Mouse (Mus musculus): ENCODE measurements around the gene Zcchc10.
"Not testable (repeated sequence)": the region's sequence is repeated elsewhere in the genome, so short reads cannot be mapped to it uniquely, and the experiment has no call there.

The Zcchc10 gene

GRCm38 (mm10) chr11:53318041-53318440 lies 6.4 kb upstream of the Zcchc10 start:
- DNase-seq, result no peak

- DNase-seq, result not testable (repeated sequence)
These were observed 5.9 kb upstream of the Zcchc10 start for GRCm38 (mm10) chr11:53318568-53318967.

GRCm38 (mm10) chr11:53319867-53320266 lies 4.6 kb upstream of the Zcchc10 start:
- not testable (repeated sequence) for DNase-seq

- DNase-seq, result no peak
These were observed 5.8 kb downstream of the Zcchc10 start for GRCm38 (mm10) chr11:53330325-53330724.

GRCm38 (mm10) chr11:53331121-53331520 lies 6.6 kb downstream of the Zcchc10 start:
- no peak for DNase-seq

- no peak for DNase-seq
These were observed 7.7 kb downstream of the Zcchc10 start for GRCm38 (mm10) chr11:53332076-53332680.

GRCm38 (mm10) chr11:53335505-53336181 lies 11.2 kb downstream of the Zcchc10 start:
- no peak for DNase-seq

GRCm38 (mm10) chr11:53336182-53336571 lies 11.7 kb downstream of the Zcchc10 start:
- DNase-seq, result no peak

GRCm38 (mm10) chr11:53336924-53337323 lies 12.4 kb downstream of the Zcchc10 start:
- no peak for DNase-seq

- no peak for DNase-seq
These were observed 13.2 kb downstream of the Zcchc10 start for GRCm38 (mm10) chr11:53337684-53338083.

- DNase-seq, result not testable (repeated sequence)
These were observed 16.5 kb downstream of the Zcchc10 start for GRCm38 (mm10) chr11:53341019-53341418.

- no peak for DNase-seq
These were observed 18.2 kb downstream of the Zcchc10 start for GRCm38 (mm10) chr11:53342711-53343110.

- DNase-seq, result peak in 1 of 2 experiments; percentile 28
These were observed 20.8 kb downstream of the Zcchc10 start for GRCm38 (mm10) chr11:53345328-53345727.

- DNase-seq, result no peak
These were observed 21.3 kb downstream of the Zcchc10 start for GRCm38 (mm10) chr11:53345738-53346137.

- peak; percentile 75 to 81 for DNase-seq
These were observed 26.1 kb downstream of the Zcchc10 start, which contains the start of gene Aff4 for GRCm38 (mm10) chr11:53350291-53351223. Aff4 (plus strand) TSS chr11:53350833.

GRCm38 (mm10) chr11:53351224-53351942 lies 26.9 kb downstream of the Zcchc10 start:
- DNase-seq, result peak; percentile 20 to 49

- DNase-seq, result no peak
These were observed 27.6 kb downstream of the Zcchc10 start for GRCm38 (mm10) chr11:53351943-53352590.

- no peak for DNase-seq
These were observed 34.2 kb downstream of the Zcchc10 start for GRCm38 (mm10) chr11:53358504-53359155.

- no peak for DNase-seq
These were observed 42.6 kb downstream of the Zcchc10 start for GRCm38 (mm10) chr11:53367032-53367431.

GRCm38 (mm10) chr11:53378918-53379317 lies 54.4 kb downstream of the Zcchc10 start:
- DNase-seq, result no peak
